Mouse (Mus musculus) C2C12 (cell line): Measurements from ENCODE around the gene Tbc1d22a. TPM values are rescaled to one million over a fixed set of nuclear protein-coding genes. Genes with fewer than 3 reads are reported as not detected.

ENCODE experiments used
- H3K27me3 ChIP-seq: one replicate; pipeline ENCODE4 v1.6.1; 2011; ENCODE audit not compliant: control insufficient read depth, insufficient read depth, insufficient read length
- H3K36me3 ChIP-seq: one replicate; pipeline ENCODE4 v1.6.1; 2011; ENCODE audit not compliant: control insufficient read depth, insufficient read depth
- H3K4me3 ChIP-seq: one replicate; pipeline ENCODE4 v1.5.1; 2011; ENCODE audit warnings: mild to moderate bottlenecking, control low read depth; ENCODE audit not compliant: poor library complexity, insufficient read depth, severe bottlenecking
- H3K79me2 ChIP-seq: one replicate; pipeline ENCODE4 v1.6.1; 2011; ENCODE audit not compliant: control insufficient read depth, insufficient read depth
- H3K79me3 ChIP-seq: one replicate; pipeline ENCODE4 v1.6.1; 2011; ENCODE audit warnings: low read depth, control low read depth
- H3ac ChIP-seq: one replicate; pipeline ENCODE3; 2011; ENCODE audit warnings: low read depth; ENCODE audit not compliant: control insufficient read depth, insufficient read length
- CEBPB ChIP-seq: IDR thresholded peaks from one replicate; pipeline ENCODE4 v1.6.1; 2011; ENCODE audit warnings: low read depth, mild to moderate bottlenecking, control low read depth, moderate library complexity
- CTCF ChIP-seq: IDR thresholded peaks from one replicate; pipeline ENCODE4 v1.5.1; 2011; ENCODE audit not compliant: control insufficient read depth, insufficient read depth, insufficient read length
- FOSL1 ChIP-seq: IDR thresholded peaks from one replicate; pipeline ENCODE4 v1.8.0; 2011; ENCODE audit warnings: mild to moderate bottlenecking, low read length; ENCODE audit not compliant: poor library complexity, insufficient read depth, severe bottlenecking
- MAX ChIP-seq: IDR thresholded peaks from one replicate; pipeline ENCODE4 v1.6.1; 2011; ENCODE audit warnings: mild to moderate bottlenecking, control low read depth
- MYOD1 ChIP-seq: IDR thresholded peaks from one replicate; pipeline ENCODE4 v1.6.1; 2011; ENCODE audit warnings: low read depth; ENCODE audit not compliant: control insufficient read depth, insufficient read length
- MYOG ChIP-seq: IDR thresholded peaks from one replicate; pipeline ENCODE4 v1.6.1; 2011; ENCODE audit not compliant: control insufficient read depth, insufficient read length; ENCODE audit errors: extremely low read depth
- USF1 ChIP-seq: IDR thresholded peaks from one replicate; pipeline ENCODE4 v1.6.1; 2011; ENCODE audit warnings: low read depth, mild to moderate bottlenecking, control low read depth, moderate library complexity
- polyA plus RNA-seq: library from polyadenylated mRNA; unstranded; fragments of >200 nt; fragmentation: generic; extraction: Trizol; gene quantifications from one replicate; pipeline ENCODE4 v1.2.1, GENCODE M21; 2012; ENCODE audit warnings: missing spikeins

Tbc1d22a gene
- polyA plus RNA-seq, 1 experiment = 19.7 TPM

DNA sequence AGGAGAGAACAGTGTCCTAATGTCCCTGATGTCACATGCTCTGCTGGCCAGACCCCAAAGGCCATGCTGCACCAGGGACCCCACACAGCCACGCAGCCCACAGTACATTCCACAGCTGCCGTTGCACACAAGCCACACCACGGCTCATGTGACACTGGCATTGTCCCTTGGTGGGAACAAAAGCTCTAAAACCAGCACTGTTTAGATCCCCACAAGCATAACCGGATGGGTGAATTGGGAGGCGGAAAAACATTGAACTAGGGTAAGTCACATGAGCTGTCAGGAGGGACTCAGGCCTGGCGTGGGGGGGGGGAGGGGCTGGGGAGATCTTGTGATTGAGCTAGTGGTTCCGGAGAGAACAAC is 45.8 kb upstream of the Tbc1d22a start:
- Histone ChIP-seq H3ac (peak overlapping the region; percentile 19), H3K79me2 (peaks cover 10% of the 10 kb centered on the region)
- TF ChIP-seq USF1 (peak; percentile 7), CTCF (no peak), MYOG (no peak), FOSL1 (no peak)

DNA sequence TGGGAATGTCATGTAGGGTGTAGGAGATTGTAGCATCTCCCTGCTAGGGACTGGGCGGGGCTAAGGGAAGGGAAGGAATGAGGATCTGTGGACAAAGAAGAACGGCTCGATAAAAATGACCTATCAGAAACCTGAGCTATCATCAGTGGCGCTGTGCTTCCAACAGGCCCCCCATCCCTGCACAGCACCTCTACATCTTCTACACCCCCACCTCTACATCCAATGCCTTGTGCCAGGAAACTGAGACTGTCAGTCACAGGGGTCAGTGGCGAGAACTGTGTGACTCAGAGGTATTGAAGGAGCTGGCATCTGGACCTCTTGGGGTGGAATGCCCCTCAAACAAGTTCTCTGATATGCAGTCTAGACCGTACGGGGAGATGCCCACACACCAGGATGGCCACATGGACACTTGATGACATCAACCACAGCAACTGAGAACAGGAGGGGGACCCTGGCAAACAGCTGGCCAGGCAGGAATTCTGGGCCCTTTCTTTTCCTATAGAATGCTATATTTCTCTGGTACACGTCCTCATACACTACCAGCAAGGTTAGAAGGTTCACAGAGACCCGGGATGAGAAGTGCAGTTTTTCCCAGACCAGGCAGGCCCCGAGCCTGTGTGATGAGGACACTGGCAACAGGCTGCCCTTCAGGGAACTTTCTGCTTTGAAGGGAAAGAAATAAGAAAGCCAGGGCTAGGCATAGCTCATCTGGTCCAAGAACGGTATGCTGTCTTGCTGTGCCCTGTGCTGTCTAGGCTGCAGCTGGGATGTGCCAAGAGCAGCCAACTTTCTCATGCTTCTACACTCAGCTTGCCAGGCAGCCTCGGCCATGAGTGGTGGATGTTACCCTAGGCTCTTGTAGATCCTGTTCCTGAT is 45.1 kb upstream of the Tbc1d22a start:
- H3K79me3 ChIP-seq = no peaks in the 10 kb centered on the region
- peaks cover 6% of the 10 kb centered on the region for H3K36me3 ChIP-seq
- no peaks in the 10 kb centered on the region for H3K27me3 ChIP-seq
- H3K79me2 ChIP-seq = peaks cover 10% of the 10 kb centered on the region
- H3K4me3 ChIP-seq = no peak overlapping the region
- TF ChIP-seq USF1 = no peak
- no peak for TF ChIP-seq MYOD1
- TF ChIP-seq MAX = no peak
- no peak for TF ChIP-seq FOSL1
- TF ChIP-seq CTCF = no peak
- no peak for TF ChIP-seq MYOG
- no peak for TF ChIP-seq CEBPB
- H3ac ChIP-seq = no peak overlapping the region

More for the DNA sequence above, 45.8 kb upstream of the Tbc1d22a start:
- H3K79me3 ChIP-seq = no peaks in the 10 kb centered on the region
- H3K27me3 ChIP-seq = no peaks in the 10 kb centered on the region
- H3K36me3 ChIP-seq = peaks cover 10% of the 10 kb centered on the region
- H3K4me3 ChIP-seq = no peak overlapping the region

GRCm38 (mm10) chr15:86169817-86170110 is 44.5 kb upstream of the Tbc1d22a start:
- no peak overlapping the region for H3ac ChIP-seq
- H3K79me3 ChIP-seq = no peaks in the 10 kb centered on the region
- no peak overlapping the region for H3K4me3 ChIP-seq
- no peaks in the 10 kb centered on the region for H3K27me3 ChIP-seq
- peaks cover under 1% of the 10 kb centered on the region for H3K36me3 ChIP-seq
- H3K79me2 ChIP-seq = peaks cover 10% of the 10 kb centered on the region
- TF ChIP-seq FOSL1 (no peak), MYOD1 (no peak), USF1 (no peak), CEBPB (no peak), MYOG (no peak), CTCF (no peak), MAX (no peak)

DNA sequence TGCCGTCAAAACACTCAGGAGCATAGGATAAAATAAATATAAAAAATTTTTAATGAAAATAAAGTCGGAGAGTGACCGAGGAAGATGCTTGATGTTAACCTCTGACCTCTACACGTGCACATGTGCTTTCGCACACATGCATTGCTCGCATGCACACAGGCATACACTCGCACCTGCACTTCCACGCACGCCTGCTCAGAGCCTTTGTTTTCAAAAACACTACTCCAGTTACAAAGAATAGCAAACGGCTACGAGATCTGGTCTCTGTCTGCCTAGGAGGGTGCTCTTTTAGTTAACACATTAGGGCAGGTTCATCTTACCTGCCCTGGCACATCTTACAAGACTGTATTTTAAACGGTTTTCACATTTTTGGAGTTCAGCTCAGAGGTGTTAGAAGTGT is 42.9 kb upstream of the Tbc1d22a start:
- Histone ChIP-seq H3K4me3 (no peak overlapping the region), H3K27me3 (no peaks in the 10 kb centered on the region), H3ac (no peak overlapping the region), H3K79me2 (peaks cover 10% of the 10 kb centered on the region), H3K36me3 (no peaks in the 10 kb centered on the region), H3K79me3 (no peaks in the 10 kb centered on the region)
- TF ChIP-seq CEBPB (no peak), CTCF (no peak), USF1 (no peak), FOSL1 (no peak), MYOD1 (no peak), MAX (no peak), MYOG (no peak)

- Histone ChIP-seq H3ac (no peak overlapping the region), H3K36me3 (no peaks in the 10 kb centered on the region), H3K4me3 (no peak overlapping the region), H3K27me3 (no peaks in the 10 kb centered on the region), H3K79me3 (no peaks in the 10 kb centered on the region), H3K79me2 (peaks cover 10% of the 10 kb centered on the region)
- TF ChIP-seq MAX (no peak), CEBPB (no peak), MYOG (no peak), CTCF (no peak), USF1 (no peak), MYOD1 (no peak), FOSL1 (no peak)
Observed at GRCm38 (mm10) chr15:86172124-86172523, 42.1 kb upstream of the Tbc1d22a start.

DNA sequence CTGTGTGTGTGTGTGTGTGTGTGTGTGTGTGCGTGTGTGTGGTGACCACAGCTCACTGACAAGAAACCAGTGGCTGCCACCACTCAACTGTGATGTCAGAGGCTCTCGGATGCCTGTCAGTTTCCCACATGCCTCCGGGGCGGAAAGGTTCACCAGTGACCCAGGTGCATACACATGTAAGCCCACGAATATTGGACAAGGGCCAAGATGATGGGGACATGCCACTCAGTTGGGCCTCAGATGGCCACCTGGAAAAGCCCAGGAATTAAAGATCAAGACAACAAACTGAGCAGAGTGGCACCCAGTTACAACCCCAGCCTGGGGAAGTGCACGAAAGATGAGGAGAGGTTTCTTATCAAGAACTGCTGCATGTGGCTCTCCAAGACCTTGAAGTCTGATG is 41.7 kb upstream of the Tbc1d22a start:
- TF ChIP-seq FOSL1 = no peak
- TF ChIP-seq MYOG = no peak
- no peak for TF ChIP-seq CTCF
- TF ChIP-seq MYOD1 = no peak
- TF ChIP-seq USF1 = no peak
- TF ChIP-seq CEBPB = no peak
- no peaks in the 10 kb centered on the region for H3K27me3 ChIP-seq
- no peak overlapping the region for H3ac ChIP-seq
- H3K79me3 ChIP-seq = no peaks in the 10 kb centered on the region
- no peak overlapping the region for H3K4me3 ChIP-seq
- peaks cover 10% of the 10 kb centered on the region for H3K79me2 ChIP-seq
- H3K36me3 ChIP-seq = no peaks in the 10 kb centered on the region
